Mouse (Mus musculus) liver, embryonic 13.5 days (tissue): ENCODE data around the gene Dennd4a. TPM values are rescaled to one million over a fixed set of nuclear protein-coding genes. Genes with fewer than 3 reads are reported as not detected.

Source experiments
- ATAC-seq: fragments of 200-750 bp; cut with Nextera tagmentation; 2 replicates; pipeline ENCODE4 v1.8.0; 2017; ENCODE audit warnings: low read depth, mild to moderate bottlenecking, moderate number of reproducible peaks, moderate library complexity
- DNase-seq: peaks from one replicate; pipeline ENCODE4 v3.0.0; 2022
- H3K27ac ChIP-seq: fragments of 300-500 bp; sonication (generic); 2 replicates; pipeline ENCODE4 v1.5.1; 2015; ENCODE audit warnings: moderate library complexity, mild to moderate bottlenecking, inconsistent platforms
- H3K27me3 ChIP-seq: fragments of 300-500 bp; sonication (generic); 2 replicates; pipeline ENCODE4 v1.6.1; 2015; ENCODE audit warnings: mild to moderate bottlenecking, inconsistent platforms
- H3K36me3 ChIP-seq: fragments of 300-500 bp; sonication (generic); 2 replicates; pipeline ENCODE4 v1.6.1; 2015; ENCODE audit warnings: mild to moderate bottlenecking, inconsistent platforms
- H3K4me1 ChIP-seq: fragments of 300-500 bp; sonication (generic); replicated peaks from 2 replicates; pipeline ENCODE4 v1.6.1; 2015; ENCODE audit warnings: inconsistent platforms
- H3K4me2 ChIP-seq: fragments of 300-500 bp; sonication (generic); 2 replicates; pipeline ENCODE4 v1.6.1; 2015; ENCODE audit warnings: inconsistent platforms, mild to moderate bottlenecking, moderate library complexity
- H3K4me3 ChIP-seq: fragments of 300-500 bp; sonication (generic); replicated peaks from 2 replicates; pipeline ENCODE4 v1.5.1; 2015; ENCODE audit warnings: mild to moderate bottlenecking, inconsistent platforms
- H3K9ac ChIP-seq: fragments of 300-500 bp; sonication (generic); 2 replicates; pipeline ENCODE4 v1.6.1; 2015; ENCODE audit warnings: mild to moderate bottlenecking, inconsistent platforms
- H3K9me3 ChIP-seq: fragments of 300-500 bp; sonication (generic); replicated peaks from 2 replicates; pipeline ENCODE4 v1.6.1; 2016; ENCODE audit warnings: inconsistent platforms
- WGBS: fragments of 180-500 bp; shearing (Covaris S2); methylation state at CpG from one replicate; pipeline ENCODE4 v1.1.7; 2015; ENCODE audit not compliant: insufficient replicate concordance; 5-methylcytosine and 5-hydroxymethylcytosine counted together
- polyA plus RNA-seq: library from polyadenylated mRNA; unstranded; fragments of >200 nt; fragmentation: Nextera tagmentation; extraction: Ambion mirVana; gene quantifications from 2 replicates; pipeline ENCODE4 v1.2.1, GENCODE M21; 2015

Dennd4a gene
- 24.1 and 27.0 TPM in 2 replicates for polyA plus RNA-seq

DNA sequence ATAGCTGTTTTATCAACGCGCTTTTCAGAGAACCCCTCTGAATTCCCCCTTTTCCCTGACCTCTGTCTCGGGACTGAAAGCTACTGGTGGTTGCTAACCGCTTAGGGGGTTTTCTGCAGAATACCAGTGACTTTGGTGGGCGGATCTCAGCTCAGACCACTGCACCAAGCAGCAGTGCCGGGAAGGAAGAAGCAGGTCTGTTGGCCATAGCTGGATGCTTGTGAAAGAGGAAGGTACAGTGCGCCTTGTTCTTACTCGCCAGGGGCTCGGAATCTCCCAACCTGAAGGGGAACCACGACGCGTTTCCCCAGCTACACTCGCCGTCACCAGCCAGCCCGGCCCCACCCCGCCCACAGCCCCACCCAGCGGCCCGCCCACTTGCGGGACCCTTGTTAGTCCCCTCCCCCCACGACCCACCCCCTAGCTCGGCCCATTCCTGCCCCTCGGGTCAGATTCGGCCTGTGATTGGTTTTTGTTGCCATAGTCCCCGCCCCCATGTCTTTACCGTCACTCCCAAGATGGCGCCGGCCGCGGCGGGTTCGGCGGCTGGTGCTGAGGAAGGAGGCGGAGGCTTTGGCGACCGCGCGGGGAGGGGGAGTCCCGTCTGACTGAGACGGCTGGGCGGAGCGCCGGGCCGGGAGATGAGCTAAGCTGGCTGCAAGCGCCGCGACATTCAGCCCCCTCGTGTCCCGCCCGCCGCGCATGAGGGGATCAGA, at the start of gene Dennd4a:
Gene Dennd4a (plus strand): TSS at position 519 of the 716 bp plus-strand sequence.
- H3K27me3 ChIP-seq = no peaks in the 10 kb centered on the region
- ATAC-seq (peak; percentile 88), DNase-seq (peak; percentile 97)
- peak within 1 kb of the TSS; percentile 96 for H3K27ac ChIP-seq
- peak within 1 kb of the TSS; percentile 98 for H3K9ac ChIP-seq
- H3K9me3 ChIP-seq = no peaks in the 10 kb centered on the region
- H3K4me3 ChIP-seq = peak within 1 kb of the TSS; percentile 95
- H3K4me2 ChIP-seq = peak within 1 kb of the TSS; percentile 79
- H3K36me3 ChIP-seq = peaks cover 9% of the 10 kb centered on the region
- peaks cover 79% of the 10 kb centered on the region for H3K4me1 ChIP-seq
- WGBS = under 1% methylated on average over 41 of the region's 51 CpGs

DNA sequence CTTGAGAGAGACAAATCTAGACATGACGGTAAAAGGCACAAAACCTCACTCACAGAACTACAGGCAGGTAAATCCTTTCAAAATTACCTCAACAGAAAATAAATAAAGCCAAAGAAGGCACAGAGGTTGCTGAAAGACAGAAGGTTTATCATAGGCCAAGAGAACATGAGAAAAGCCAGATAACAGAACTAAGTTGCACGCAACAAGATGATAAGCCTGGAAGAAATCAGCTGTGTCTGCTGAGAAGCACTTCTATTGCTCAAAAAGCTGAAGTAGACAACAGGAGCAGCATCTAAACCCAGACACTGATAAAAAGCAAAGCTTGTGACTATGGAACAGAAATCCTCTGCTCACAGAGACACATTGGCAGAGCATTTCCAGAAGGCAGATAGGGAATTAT, 46.3 kb upstream of the Dennd4a start:
- no peak for ATAC-seq

DNA sequence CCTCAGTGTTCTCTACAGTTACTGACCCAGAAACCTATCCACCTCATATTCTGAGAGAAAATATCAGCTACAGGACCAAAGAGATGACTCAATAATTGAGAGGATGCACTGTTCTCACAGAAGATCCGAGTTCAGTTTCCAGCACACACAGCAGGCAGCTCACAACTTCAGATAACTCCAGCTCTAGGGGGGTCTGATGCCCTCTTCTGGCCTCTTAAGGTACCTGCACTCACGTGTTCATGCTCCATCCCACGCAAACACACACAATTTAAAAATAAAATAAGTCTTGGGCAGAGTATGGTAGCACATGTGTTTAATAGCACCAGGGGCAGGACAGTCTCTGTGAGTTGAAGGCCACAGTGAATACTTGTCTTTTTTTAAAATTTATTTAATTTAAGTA, 45.0 kb upstream of the Dennd4a start:
- ATAC-seq = no peak
- no peak overlapping the region for H3K27ac ChIP-seq
- no peak overlapping the region for H3K9ac ChIP-seq
- DNase-seq = no peak
- H3K9me3 ChIP-seq = no peaks in the 10 kb centered on the region
- peaks cover 14% of the 10 kb centered on the region for H3K4me1 ChIP-seq
- no peaks in the 10 kb centered on the region for H3K36me3 ChIP-seq
- no peak overlapping the region for H3K4me2 ChIP-seq
- H3K27me3 ChIP-seq = no peaks in the 10 kb centered on the region
- 73% methylated on average over 3 of the region's 3 CpGs for WGBS
- H3K4me3 ChIP-seq = no peak overlapping the region

More for the DNA sequence above, 46.3 kb upstream of the Dennd4a start:
- Histone ChIP-seq H3K4me3 (no peak overlapping the region), H3K9ac (no peak overlapping the region), H3K36me3 (no peaks in the 10 kb centered on the region), H3K4me1 (peaks cover 8% of the 10 kb centered on the region), H3K27me3 (no peaks in the 10 kb centered on the region), H3K9me3 (no peaks in the 10 kb centered on the region), H3K27ac (no peak overlapping the region), H3K4me2 (no peak overlapping the region)
- 40% methylated on average over 2 of the region's 2 CpGs for WGBS
- no peak for DNase-seq

GRCm38 (mm10) chr9:64767796-64768195, 43.3 kb upstream of the Dennd4a start:
- H3K4me3 ChIP-seq = no peak overlapping the region
- no peak overlapping the region for H3K9ac ChIP-seq
- ATAC-seq = no peak
- H3K4me1 ChIP-seq = peaks cover 17% of the 10 kb centered on the region
- no peak for DNase-seq
- no peaks in the 10 kb centered on the region for H3K9me3 ChIP-seq
- H3K27me3 ChIP-seq = no peaks in the 10 kb centered on the region
- no peaks in the 10 kb centered on the region for H3K36me3 ChIP-seq
- H3K27ac ChIP-seq = no peak overlapping the region
- whole genome bisulfite sequencing = 34% methylated on average over 1 of the region's 1 CpGs
- H3K4me2 ChIP-seq = no peak overlapping the region

- Histone ChIP-seq H3K27ac (no peak overlapping the region), H3K4me2 (no peak overlapping the region), H3K9ac (no peak overlapping the region), H3K4me3 (no peak overlapping the region), H3K36me3 (no peaks in the 10 kb centered on the region), H3K27me3 (no peaks in the 10 kb centered on the region), H3K4me1 (peaks cover 19% of the 10 kb centered on the region), H3K9me3 (no peaks in the 10 kb centered on the region)
- WGBS = 62% methylated on average over 9 of the region's 9 CpGs
- peak; percentile 28 for DNase-seq
- ATAC-seq = no peak
Measured at GRCm38 (mm10) chr9:64769066-64769695, 42.0 kb upstream of the Dennd4a start.

- Histone ChIP-seq H3K4me2 (no peak overlapping the region), H3K9me3 (no peaks in the 10 kb centered on the region), H3K36me3 (no peaks in the 10 kb centered on the region), H3K27ac (no peak overlapping the region), H3K27me3 (no peaks in the 10 kb centered on the region), H3K4me3 (no peak overlapping the region), H3K4me1 (peaks cover 17% of the 10 kb centered on the region), H3K9ac (no peak overlapping the region)
- 83% methylated on average over 6 of the region's 6 CpGs for WGBS
- no peak for ATAC-seq
- DNase-seq = no peak
Measured at GRCm38 (mm10) chr9:64769911-64770310, 41.2 kb upstream of the Dennd4a start.

DNA sequence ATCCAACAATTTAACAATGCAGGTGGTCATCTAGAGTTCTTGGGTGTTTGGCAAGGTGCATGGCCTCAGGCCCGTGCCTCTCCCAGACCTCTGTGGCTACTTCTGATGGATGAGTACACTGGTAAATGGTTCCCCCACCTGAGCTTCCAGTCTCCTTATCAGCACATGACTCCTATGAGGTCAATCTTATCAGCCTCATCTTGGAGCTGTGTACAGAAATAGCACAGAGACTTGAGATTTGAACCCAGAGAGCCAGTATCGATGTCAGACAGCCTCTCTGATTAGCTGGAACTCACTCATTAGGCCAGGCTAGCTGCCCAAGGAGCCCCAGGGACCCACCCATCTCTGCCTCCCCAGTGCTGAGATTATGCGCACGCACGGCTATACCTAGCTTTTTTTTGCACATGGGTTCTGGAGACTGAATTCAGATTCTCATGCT, 40.7 kb upstream of the Dennd4a start:
- Histone ChIP-seq H3K4me1 (peaks cover 13% of the 10 kb centered on the region), H3K9ac (no peak overlapping the region), H3K27me3 (no peaks in the 10 kb centered on the region), H3K4me2 (no peak overlapping the region), H3K4me3 (no peak overlapping the region), H3K9me3 (no peaks in the 10 kb centered on the region), H3K36me3 (no peaks in the 10 kb centered on the region), H3K27ac (no peak overlapping the region)
- ATAC-seq = no peak
- 61% methylated on average over 5 of the region's 5 CpGs for WGBS
- no peak for DNase-seq

GRCm38 (mm10) chr9:64771236-64771635, 39.9 kb upstream of the Dennd4a start:
- DNase-seq = no peak
- WGBS = 17% methylated on average over 5 of the region's 5 CpGs
- Histone ChIP-seq H3K4me3 (no peak overlapping the region), H3K9ac (no peak overlapping the region), H3K4me1 (peaks cover 13% of the 10 kb centered on the region), H3K27ac (peak overlapping the region; percentile 41; the same call in 1 of the 2 replicates), H3K36me3 (no peaks in the 10 kb centered on the region), H3K4me2 (no peak overlapping the region), H3K27me3 (no peaks in the 10 kb centered on the region), H3K9me3 (no peaks in the 10 kb centered on the region)
- ATAC-seq = peak; percentile 44; the same call in 1 of the 2 replicates

- peaks cover 13% of the 10 kb centered on the region for H3K4me1 ChIP-seq
- no peak overlapping the region for H3K4me3 ChIP-seq
- WGBS = 72% methylated on average over 8 of the region's 8 CpGs
- no peak for ATAC-seq
- no peak overlapping the region for H3K4me2 ChIP-seq
- H3K9ac ChIP-seq = no peak overlapping the region
- H3K9me3 ChIP-seq = no peaks in the 10 kb centered on the region
- DNase-seq = no peak
- no peaks in the 10 kb centered on the region for H3K36me3 ChIP-seq
- H3K27ac ChIP-seq = no peak overlapping the region
- H3K27me3 ChIP-seq = no peaks in the 10 kb centered on the region
Measured at GRCm38 (mm10) chr9:64773254-64773653, 37.9 kb upstream of the Dennd4a start.

- DNase-seq (no peak), ATAC-seq (no peak)
- H3K4me2 ChIP-seq = no peak overlapping the region
- no peak overlapping the region for H3K4me3 ChIP-seq
- no peaks in the 10 kb centered on the region for H3K27me3 ChIP-seq
- no peaks in the 10 kb centered on the region for H3K9me3 ChIP-seq
- peak overlapping the region; percentile 40 for H3K27ac ChIP-seq
- no peak overlapping the region for H3K9ac ChIP-seq
- H3K4me1 ChIP-seq = peaks cover 13% of the 10 kb centered on the region
- H3K36me3 ChIP-seq = no peaks in the 10 kb centered on the region
- 51% methylated on average over 4 of the region's 4 CpGs for WGBS
Measured at GRCm38 (mm10) chr9:64773936-64774335, 37.2 kb upstream of the Dennd4a start.

GRCm38 (mm10) chr9:64774411-64774811, 36.7 kb upstream of the Dennd4a start:
- Histone ChIP-seq H3K27me3 (no peaks in the 10 kb centered on the region), H3K4me3 (no peak overlapping the region), H3K4me2 (no peak overlapping the region), H3K36me3 (no peaks in the 10 kb centered on the region), H3K4me1 (peaks cover 17% of the 10 kb centered on the region), H3K9me3 (no peaks in the 10 kb centered on the region), H3K27ac (peak overlapping the region; percentile 40), H3K9ac (no peak overlapping the region)
- ATAC-seq (peak; percentile 57), DNase-seq (no peak)
- 61% methylated on average over 5 of the region's 5 CpGs for WGBS
